Mouse (Mus musculus): Measurements from ENCODE around the gene Eaf1.
"Not testable (repeated sequence)": the region's sequence is repeated elsewhere in the genome, so short reads cannot be mapped to it uniquely, and the experiment has no call there.

The Eaf1 gene

GRCm38 (mm10) chr14:31494349-31494974 is at the start of gene Eaf1:
TSS of gene Eaf1 (plus strand) at chr14:31494399.
- in situ Hi-C loops (cut with MboI): no loop called here

DNA sequence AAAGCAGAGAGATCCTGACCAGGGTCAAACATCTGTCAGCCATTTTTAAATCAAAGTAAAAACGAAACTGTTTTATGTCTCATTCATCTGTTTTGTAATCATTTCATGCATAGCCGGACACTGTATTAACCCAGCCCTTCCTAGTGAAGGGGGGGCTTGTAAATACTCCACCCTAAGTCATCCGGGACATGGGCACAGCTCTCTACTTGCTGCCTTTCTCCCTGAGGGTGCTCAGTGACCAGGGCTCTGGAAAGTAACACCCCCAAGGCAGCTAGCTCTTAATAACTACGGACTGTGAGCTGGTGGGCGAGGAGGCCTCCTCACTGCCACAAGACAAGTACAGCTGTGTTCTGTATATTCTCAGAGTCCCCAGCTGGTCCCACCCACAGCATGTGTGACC is 45.2 kb upstream of the Eaf1 start:
- in situ Hi-C loops (cut with MboI): no loop called here

- in situ Hi-C loops (cut with MboI): not testable (repeated sequence)
Observed at GRCm38 (mm10) chr14:31453946-31454345, 40.3 kb upstream of the Eaf1 start.

- in situ Hi-C loops (cut with MboI): no loop called here
Observed at GRCm38 (mm10) chr14:31454849-31455566, 39.2 kb upstream of the Eaf1 start.

DNA sequence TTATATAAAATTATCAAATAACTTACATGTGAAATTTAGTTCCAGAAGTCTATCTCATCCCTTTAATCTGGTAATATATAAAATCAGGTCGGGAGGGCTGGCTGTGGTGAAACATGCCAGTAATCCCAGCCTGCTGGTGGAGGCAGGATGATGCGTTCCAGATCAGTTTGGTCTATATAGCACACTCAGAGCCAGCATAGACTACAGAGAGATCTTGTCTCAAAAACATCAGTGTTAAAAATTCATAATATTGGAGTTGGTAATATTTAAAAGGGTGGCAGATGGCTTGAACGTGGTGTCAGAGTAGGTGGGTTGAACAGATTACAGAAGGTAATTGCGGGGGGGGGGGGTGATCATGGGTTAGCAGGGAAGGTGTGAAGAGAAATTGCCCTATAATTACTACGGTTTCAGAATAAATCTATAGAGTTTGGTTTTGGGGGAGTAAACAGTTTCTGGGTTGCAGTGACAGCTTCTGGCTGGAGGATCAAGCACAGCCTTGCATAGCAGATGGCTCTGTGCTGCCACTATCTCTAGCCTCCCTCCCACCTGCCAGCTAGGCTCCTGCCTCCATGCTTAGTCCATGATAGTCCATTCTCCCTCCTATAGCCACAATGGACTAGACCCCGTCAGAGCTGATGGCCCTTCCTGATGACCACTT is 38.0 kb upstream of the Eaf1 start:
- in situ Hi-C loops (cut with MboI): no loop called here

DNA sequence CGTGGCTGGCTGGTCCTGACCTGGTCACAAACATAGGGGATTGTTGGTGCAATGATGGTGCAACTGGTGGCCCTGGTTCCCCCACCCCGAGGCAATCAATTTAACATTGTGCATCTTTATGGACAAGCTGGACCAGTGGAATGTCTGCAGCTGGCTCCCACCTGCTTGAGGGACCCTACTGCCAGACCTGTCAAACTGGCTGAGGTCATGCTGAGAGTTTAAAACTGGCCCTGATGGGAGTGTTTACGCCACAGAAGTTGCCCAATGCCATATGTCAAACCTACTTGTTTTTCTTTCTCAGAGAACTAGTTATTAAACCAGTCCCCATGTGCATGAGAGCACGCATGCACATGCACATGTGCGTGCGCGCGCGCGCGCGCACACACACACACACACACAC is 36.2 kb upstream of the Eaf1 start:
- in situ Hi-C loops (cut with MboI): no loop called here

- in situ Hi-C loops (cut with MboI): loop anchor here (5.0 to 10.0 kb wide), 2 partner anchors 75 to 187 kb away; no protein-coding TSS in a partner anchor
Observed at GRCm38 (mm10) chr14:31462226-31462625, 32.0 kb upstream of the Eaf1 start.

- in situ Hi-C loops (cut with MboI): loop anchor here (5.0 to 10.0 kb wide), 2 partner anchors 76 to 188 kb away; no protein-coding TSS in a partner anchor
Observed at GRCm38 (mm10) chr14:31462886-31463285, 31.3 kb upstream of the Eaf1 start.

DNA sequence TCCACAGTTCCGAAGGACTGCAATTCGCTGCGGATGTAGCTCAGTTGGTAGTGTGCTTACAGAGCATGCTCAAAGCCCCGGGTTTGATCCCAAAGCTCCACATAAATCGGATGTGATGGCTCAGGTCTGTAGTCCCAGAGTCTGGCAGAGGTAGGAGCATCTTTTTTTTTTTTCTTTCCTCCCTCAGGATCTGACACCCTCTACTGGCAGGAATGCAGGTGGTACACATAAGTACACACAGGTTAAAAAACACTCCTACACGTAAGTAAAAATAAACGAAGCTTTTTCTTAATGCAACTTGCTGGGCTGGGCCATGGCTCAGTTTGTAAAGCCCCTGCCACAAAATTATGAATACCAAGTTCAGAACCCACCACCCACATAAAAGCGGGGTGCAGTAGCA is 30.0 kb upstream of the Eaf1 start:
- in situ Hi-C loops (cut with MboI): loop anchor here (5.0 to 10.0 kb wide), 2 partner anchors 77 to 189 kb away; no protein-coding TSS in a partner anchor

GRCm38 (mm10) chr14:31469711-31470110 is 24.5 kb upstream of the Eaf1 start:
- in situ Hi-C loops (cut with MboI): loop anchor here (10.0 kb wide), 1 partner anchor 195 kb away; no protein-coding TSS in a partner anchor

GRCm38 (mm10) chr14:31472451-31473061 is 21.6 kb upstream of the Eaf1 start:
- in situ Hi-C loops (cut with MboI): no loop called here

- in situ Hi-C loops (cut with MboI): no loop called here
Observed at GRCm38 (mm10) chr14:31473297-31473696, 20.9 kb upstream of the Eaf1 start.

GRCm38 (mm10) chr14:31482417-31482816 is 11.8 kb upstream of the Eaf1 start:
- in situ Hi-C loops (cut with MboI): no loop called here

DNA sequence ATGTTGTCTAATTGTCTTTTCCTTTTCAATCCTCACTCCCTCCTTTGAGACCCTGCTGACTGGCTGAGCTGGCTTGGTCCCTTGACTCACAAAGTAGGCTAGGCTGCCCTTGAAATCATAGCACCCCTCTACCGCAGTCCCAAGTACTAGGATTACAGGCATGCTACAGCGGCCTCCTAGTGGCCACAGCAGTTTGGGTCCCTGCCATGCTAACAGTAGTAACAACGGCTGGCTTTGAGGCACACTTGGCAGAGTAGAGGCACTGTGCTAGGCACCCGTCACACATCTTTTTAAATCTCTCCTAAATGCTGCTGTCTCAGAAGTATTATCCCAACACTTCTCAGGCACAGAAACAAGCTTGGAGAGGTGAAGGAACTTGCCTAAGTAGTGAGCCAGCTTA is 7.7 kb upstream of the Eaf1 start:
- in situ Hi-C loops (cut with MboI): no loop called here

DNA sequence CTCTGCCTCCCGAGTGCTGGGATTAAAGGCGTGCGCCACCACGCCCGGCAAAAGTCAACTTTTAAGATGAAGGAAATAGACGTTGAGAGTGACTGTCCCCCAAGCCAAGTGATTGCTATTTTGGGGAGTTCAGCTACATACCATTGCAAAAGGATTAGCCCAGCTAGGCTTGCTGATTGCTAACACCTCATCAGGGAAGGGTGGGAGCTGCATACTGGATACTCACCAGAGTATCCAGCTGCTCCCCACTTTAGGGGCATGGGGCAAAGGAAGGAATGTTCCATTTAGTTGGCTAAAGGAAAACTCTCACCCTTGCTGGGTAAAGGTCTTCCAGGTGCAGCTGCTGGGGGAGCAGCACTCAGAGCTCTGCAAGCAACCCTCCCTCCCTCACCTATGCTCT is 6.1 kb upstream of the Eaf1 start:
- in situ Hi-C loops (cut with MboI): no loop called here

DNA sequence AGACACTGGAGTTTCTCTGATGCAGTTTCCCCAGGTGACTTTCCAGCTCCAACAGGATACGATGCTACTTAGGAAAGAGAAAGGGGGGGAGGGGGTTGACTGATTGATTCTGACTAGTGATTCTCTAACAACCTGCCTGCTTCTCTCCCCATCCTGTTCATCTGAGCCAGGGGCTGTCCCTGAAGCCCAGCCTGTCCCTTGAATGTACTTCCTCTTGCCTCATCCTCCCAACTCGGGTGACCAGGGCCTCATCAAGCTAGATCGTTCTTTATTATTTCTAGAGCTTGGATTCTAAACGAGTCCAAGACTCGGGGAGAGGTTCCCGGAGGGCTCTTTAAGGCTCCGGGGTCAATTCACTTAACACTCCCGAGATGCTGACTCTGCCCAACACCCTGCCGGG is 298 bp upstream of the Eaf1 start:
- in situ Hi-C loops (cut with MboI): no loop called here

DNA sequence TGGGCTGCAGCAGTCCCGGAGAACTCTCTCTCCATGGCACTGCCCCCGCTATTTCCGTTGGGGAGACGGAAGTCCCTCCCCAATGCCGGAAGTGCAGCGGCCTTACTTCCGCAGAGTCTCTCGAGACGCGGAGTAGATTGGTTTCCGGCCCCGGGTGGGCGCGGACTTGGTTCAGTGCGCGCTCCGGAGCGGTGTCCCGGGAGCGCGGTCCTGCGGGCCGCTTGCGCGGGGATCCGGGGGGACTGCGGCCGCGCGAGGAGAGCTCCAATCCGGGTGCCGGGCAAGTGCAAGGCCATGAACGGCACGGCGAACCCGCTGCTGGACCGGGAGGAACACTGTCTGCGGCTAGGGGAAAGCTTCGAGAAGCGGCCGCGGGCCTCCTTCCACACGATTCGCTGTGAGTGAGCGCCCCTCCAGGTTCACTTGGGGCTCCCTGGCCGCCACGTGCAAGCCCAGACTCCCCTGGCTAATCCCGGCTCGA is 816 bp downstream of the Eaf1 start, which contains the start of gene Mettl6:
Gene Mettl6 (minus strand): TSS at position 66 of the 481 bp plus-strand sequence.
- in situ Hi-C loops (cut with MboI): no loop called here

DNA sequence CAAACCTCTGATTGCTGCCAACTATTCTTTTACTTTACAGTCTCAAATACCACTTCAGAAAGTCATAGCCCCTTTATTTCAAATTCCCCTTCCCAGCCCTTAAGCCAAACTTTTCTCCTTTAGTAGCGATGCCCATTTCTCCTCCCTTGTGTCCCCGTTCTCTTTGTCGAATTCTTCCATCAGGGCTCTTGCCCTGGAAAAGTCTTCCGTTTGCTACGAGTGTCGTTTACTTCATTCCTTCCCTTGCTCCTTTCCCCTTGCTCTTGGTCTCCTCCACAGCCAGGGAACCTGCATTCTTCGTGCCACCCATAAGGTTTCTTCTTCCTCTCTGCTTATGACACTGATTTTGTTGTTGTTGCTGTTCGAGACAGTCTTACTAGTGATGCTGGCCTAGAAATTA is 1.3 kb downstream of the Eaf1 start:
- in situ Hi-C loops (cut with MboI): no loop called here

- in situ Hi-C loops (cut with MboI): no loop called here
Observed at GRCm38 (mm10) chr14:31496241-31496646, 2.0 kb downstream of the Eaf1 start.

DNA sequence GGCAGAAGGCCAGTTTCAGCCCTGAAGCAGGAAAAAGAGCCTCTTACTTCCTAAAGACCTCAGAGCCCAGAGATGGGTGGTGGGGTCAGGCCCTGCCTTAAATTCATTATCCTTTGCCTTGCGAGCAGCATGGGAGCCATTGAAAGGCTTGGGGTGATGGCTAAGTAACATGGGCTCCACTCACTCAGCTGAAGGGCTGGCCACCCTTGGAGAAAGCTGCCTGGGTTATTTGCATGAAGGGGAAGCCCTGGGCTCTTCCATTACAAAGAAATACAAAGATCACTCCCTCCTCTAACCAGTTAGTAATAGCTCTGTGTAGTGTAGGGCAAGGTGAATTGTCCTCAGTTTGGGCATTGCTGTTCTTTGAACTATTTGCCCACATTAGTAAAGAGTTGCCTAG is 5.3 kb downstream of the Eaf1 start:
- in situ Hi-C loops (cut with MboI): no loop called here

DNA sequence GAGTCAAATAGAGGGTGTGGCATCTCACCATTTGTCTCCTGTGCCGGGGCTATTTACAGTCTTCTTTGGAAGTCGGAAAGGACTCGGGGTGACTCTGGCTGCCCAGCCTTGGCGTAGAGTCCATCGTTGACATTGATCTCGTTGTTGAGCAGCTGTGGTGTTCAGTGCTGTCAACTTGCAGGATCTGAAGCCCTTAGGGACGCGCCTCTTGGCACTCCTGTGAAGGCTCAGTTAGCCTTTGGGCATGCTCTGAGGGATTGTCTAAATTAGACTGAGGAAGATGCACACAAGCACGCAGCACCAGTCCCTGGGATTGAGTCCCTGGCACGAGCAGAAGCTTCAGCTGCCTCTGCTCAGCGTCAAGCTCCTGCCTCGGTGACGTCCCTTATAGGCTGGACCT is 9.2 kb downstream of the Eaf1 start:
- in situ Hi-C loops (cut with MboI): no loop called here

DNA sequence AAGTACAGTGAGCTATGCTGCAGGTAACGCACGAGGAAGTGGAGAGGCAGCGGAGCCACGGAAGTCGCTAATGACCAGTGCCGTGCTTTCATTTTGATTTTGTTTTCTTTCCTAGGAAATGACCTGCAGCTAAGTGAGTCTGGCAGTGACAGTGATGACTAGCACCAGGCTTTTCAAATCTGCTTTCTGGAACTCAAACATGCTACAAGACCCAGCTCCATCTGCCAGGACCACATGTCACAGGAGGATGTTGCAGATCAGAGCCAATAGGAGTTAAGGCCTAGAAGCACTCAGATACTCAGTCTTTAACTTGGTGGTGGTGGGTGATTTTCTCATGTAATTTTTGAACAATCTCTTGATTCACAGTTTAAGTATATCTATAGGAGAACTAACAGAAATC is 12.3 kb downstream of the Eaf1 start:
- in situ Hi-C loops (cut with MboI): no loop called here
